In genomic region chr5:136764157-136764669, GRCm38 (mm10) we compare ENCODE assay signal across 17 mouse cellular contexts.
DNase-seq lines count a peak whose midpoint lies in the region; ATAC-seq and TF ChIP-seq lines count a peak whose summit lies in the region.
"Had no signal": no experiment of that assay in that cellular context is flagged by ENCODE, and none has a peak within 500 bp of the region (broad histone marks: within the 10 kb centered on the region; RNA-seq: fewer than 3 reads in every experiment).

No protein-coding gene starts in this region.

- TF ChIP-seq EP300 in liver, embryonic 14.5 days (IDR thresholded peaks at IDR 0.05; ENCODE audit: low read depth): no peak
- TF ChIP-seq EP300 in ES-Bruce4 (IDR thresholded peaks at IDR 0.05; ENCODE audit: insufficient read depth, low read depth, low read length): no peak

- H3K36me3 ChIP-seq in liver, embryonic 14.5 days (replicated peaks; ENCODE audit: control insufficient read depth, insufficient read depth, low read depth): no peaks in the 10 kb centered on the region
- no peaks in the 10 kb centered on the region for H3K36me3 ChIP-seq in liver, embryonic 12.5 days
- H3K36me3 ChIP-seq in ES-Bruce4 (ENCODE audit: control insufficient read depth, insufficient read depth, low read length, poor library complexity, severe bottlenecking): no peaks in the 10 kb centered on the region
- no peaks in the 10 kb centered on the region for H3K36me3 ChIP-seq in midbrain, embryonic 10.5 days
- H3K36me3 ChIP-seq in heart, embryonic 10.5 days: no peaks in the 10 kb centered on the region
- H3K36me3 ChIP-seq: G1E; heart, embryonic 13.5 days; lung, embryonic 15.5 days; midbrain, embryonic 15.5 days; neural tube, embryonic 12.5 days had no signal

- no peaks in the 10 kb centered on the region for H3K27me3 ChIP-seq in liver, embryonic 14.5 days (ENCODE audit: control insufficient read depth, insufficient read depth, low read length)
- H3K27me3 ChIP-seq in liver, embryonic 12.5 days (replicated peaks): no peaks in the 10 kb centered on the region; the same call in 1 of the 2 replicates
- H3K27me3 ChIP-seq in ES-Bruce4 (ENCODE audit: control insufficient read depth, insufficient read depth, low read length, poor library complexity, severe bottlenecking): no peaks in the 10 kb centered on the region
- no peaks in the 10 kb centered on the region for H3K27me3 ChIP-seq in midbrain, embryonic 10.5 days (ENCODE audit: low read depth, poor library complexity, severe bottlenecking)
- no peaks in the 10 kb centered on the region for H3K27me3 ChIP-seq in heart, embryonic 10.5 days (ENCODE audit: insufficient read depth, poor library complexity, severe bottlenecking)
- H3K27me3 ChIP-seq: heart, embryonic 13.5 days; lung, embryonic 15.5 days; midbrain, embryonic 15.5 days; neural tube, embryonic 12.5 days had no signal

- DNase-seq in heart, postnatal 4 days: peak; percentile 52
- DNase-seq in heart, postnatal 25 days (ENCODE audit: low spot score): no peak
- DNase-seq in liver, embryonic 14.5 days (ENCODE audit: low read depth in 3 of 3, low spot score in 3 of 3): no peak
- DNase-seq in brain, embryonic 14.5 days (ENCODE audit: low read depth): no peak
- no peak for DNase-seq in midbrain, embryonic 10.5 days (ENCODE audit: low spot score)
- no peak for DNase-seq in heart, embryonic 10.5 days (ENCODE audit: low spot score)
- DNase-seq: cerebellum, postnatal 25 days; left cerebral cortex, postnatal 4 days; thymus, adult 18-20 months had no signal

- intact Hi-C loops in heart, postnatal 25 days (cut with DNase I): no loop called here

- ATAC-seq in liver, embryonic 14.5 days (ENCODE audit: insufficient read depth): no peak
- no peak for ATAC-seq in liver, embryonic 12.5 days
- ATAC-seq: forebrain, embryonic 14.5 days; midbrain, embryonic 15.5 days had no signal

- no peak overlapping the region for H3K4me3 ChIP-seq in liver, embryonic 14.5 days (ENCODE audit: insufficient read depth in 1 of 2, low read depth in 2 of 2, low read length in 2 of 2)
- no peak overlapping the region for H3K4me3 ChIP-seq in liver, embryonic 12.5 days
- H3K4me3 ChIP-seq in ES-Bruce4 (ENCODE audit: low read depth, low read length): no peak overlapping the region
- no peak overlapping the region for H3K4me3 ChIP-seq in midbrain, embryonic 10.5 days
- no peak overlapping the region for H3K4me3 ChIP-seq in heart, embryonic 10.5 days
- H3K4me3 ChIP-seq: heart, embryonic 13.5 days; lung, embryonic 15.5 days; midbrain, embryonic 15.5 days; neural tube, embryonic 12.5 days had no signal

- no peak overlapping the region for H3K27ac ChIP-seq in liver, embryonic 14.5 days
- H3K27ac ChIP-seq in liver, embryonic 12.5 days: no peak overlapping the region
- H3K27ac ChIP-seq in ES-Bruce4 (ENCODE audit: insufficient read depth, low read length): no peak overlapping the region
- no peak overlapping the region for H3K27ac ChIP-seq in midbrain, embryonic 10.5 days (replicated peaks)
- H3K27ac ChIP-seq in heart, embryonic 10.5 days: no peak overlapping the region
- H3K27ac ChIP-seq: heart, embryonic 13.5 days; lung, embryonic 15.5 days; midbrain, embryonic 15.5 days; neural tube, embryonic 12.5 days had no signal

- H3K4me2 ChIP-seq in liver, embryonic 14.5 days (ENCODE audit: low read depth): no peak overlapping the region
- no peak overlapping the region for H3K4me2 ChIP-seq in liver, embryonic 12.5 days
- H3K4me2 ChIP-seq: heart, embryonic 13.5 days; lung, embryonic 15.5 days; midbrain, embryonic 15.5 days; neural tube, embryonic 12.5 days had no signal

- WGBS in liver, embryonic 14.5 days (ENCODE audit: insufficient replicate concordance): 41% methylated on average over 8 of the region's 8 CpGs
- WGBS in liver, embryonic 12.5 days (ENCODE audit: insufficient replicate concordance): 43% methylated on average over 8 of the region's 8 CpGs
- 44% methylated on average over 8 of the region's 8 CpGs for WGBS in midbrain, embryonic 10.5 days
- 28% methylated on average over 8 of the region's 8 CpGs for WGBS in heart, embryonic 10.5 days

- TF ChIP-seq POLR2A in ES-Bruce4 (IDR thresholded peaks at IDR 0.05; ENCODE audit: insufficient read depth, low read length): no peak
- no peak for TF ChIP-seq POLR2A in brain, embryonic 14.5 days (IDR thresholded peaks at IDR 0.05; ENCODE audit: borderline replicate concordance, extremely low read depth, insufficient read depth, insufficient read length, poor library complexity, severe bottlenecking)

- peak; percentile 22; the same call in 1 of the 2 replicates for TF ChIP-seq CTCF in liver, embryonic 14.5 days (IDR thresholded peaks at IDR 0.05; ENCODE audit: low read depth)
- peak; percentile 59 for TF ChIP-seq CTCF in ES-Bruce4 (IDR thresholded peaks at IDR 0.05; ENCODE audit: low read depth, low read length)
- TF ChIP-seq CTCF in brain, embryonic 14.5 days (IDR thresholded peaks at IDR 0.05; ENCODE audit: borderline replicate concordance, extremely low read depth, insufficient read depth, insufficient read length): peak; percentile 23; the same call in 1 of the 2 replicates

- H3K9ac ChIP-seq in liver, embryonic 14.5 days (replicated peaks): no peak overlapping the region
- no peak overlapping the region for H3K9ac ChIP-seq in liver, embryonic 12.5 days
- H3K9ac ChIP-seq in ES-Bruce4 (ENCODE audit: low read depth, poor library complexity, severe bottlenecking): no peak overlapping the region
- H3K9ac ChIP-seq: heart, embryonic 13.5 days; lung, embryonic 15.5 days; midbrain, embryonic 15.5 days; neural tube, embryonic 12.5 days had no signal

- no peaks in the 10 kb centered on the region for H3K4me1 ChIP-seq in liver, embryonic 14.5 days (replicated peaks; ENCODE audit: control insufficient read depth in 2 of 2, insufficient read depth in 2 of 2, low read length in 1 of 2)
- no peaks in the 10 kb centered on the region for H3K4me1 ChIP-seq in liver, embryonic 12.5 days
- peaks cover 4% of the 10 kb centered on the region for H3K4me1 ChIP-seq in ES-Bruce4 (ENCODE audit: control insufficient read depth, insufficient read depth, low read length)
- 0 out of 2 replicates have a peak, but pooled peaks cover 2% of the 10 kb centered on the region for H3K4me1 ChIP-seq in midbrain, embryonic 10.5 days
- no peaks in the 10 kb centered on the region; the same call in 1 of the 2 replicates for H3K4me1 ChIP-seq in heart, embryonic 10.5 days
- H3K4me1 ChIP-seq: lung, embryonic 15.5 days; midbrain, embryonic 15.5 days; neural tube, embryonic 12.5 days had no signal

- no peaks in the 10 kb centered on the region for H3K9me3 ChIP-seq in liver, embryonic 14.5 days (ENCODE audit: control insufficient read depth, low read length)
- no peaks in the 10 kb centered on the region for H3K9me3 ChIP-seq in liver, embryonic 12.5 days (replicated peaks)
- H3K9me3 ChIP-seq in ES-Bruce4 (replicated peaks; ENCODE audit: control insufficient read depth, insufficient read depth, low read length, poor library complexity, severe bottlenecking): no peaks in the 10 kb centered on the region
- no peaks in the 10 kb centered on the region for H3K9me3 ChIP-seq in midbrain, embryonic 10.5 days (replicated peaks)
- H3K9me3 ChIP-seq in heart, embryonic 10.5 days: no peaks in the 10 kb centered on the region
- H3K9me3 ChIP-seq: G1E; heart, embryonic 13.5 days; lung, embryonic 15.5 days; midbrain, embryonic 15.5 days; neural tube, embryonic 12.5 days had no signal
